Mouse (Mus musculus) kidney, adult 2 months (tissue): ENCODE measurements around the gene Fndc9. TPM values are rescaled to one million over a fixed set of nuclear protein-coding genes. Genes with fewer than 3 reads are reported as not detected.

Experiments used
- DNase-seq: peaks from one replicate; pipeline ENCODE4 v3.0.0; 2021
- H3K27ac ChIP-seq: fragments of 200-500 bp; 2 replicates; pipeline ENCODE4 v1.5.1; 2012; ENCODE audit warnings: low read depth, low read length, control low read depth, inconsistent platforms; ENCODE audit not compliant: insufficient read depth
- H3K27me3 ChIP-seq: fragments of 200-500 bp; replicated peaks from 2 replicates; pipeline ENCODE4 v1.6.1; 2012; ENCODE audit warnings: mild to moderate bottlenecking, moderate library complexity, low read length, inconsistent platforms; ENCODE audit not compliant: control insufficient read depth, insufficient read depth
- H3K36me3 ChIP-seq: fragments of 200-500 bp; 2 replicates; pipeline ENCODE4 v1.6.1; 2012; ENCODE audit warnings: mild to moderate bottlenecking, moderate library complexity, low read length, inconsistent platforms; ENCODE audit not compliant: control insufficient read depth, insufficient read depth
- H3K4me1 ChIP-seq: fragments of 200-500 bp; 2 replicates; pipeline ENCODE4 v1.6.1; 2011; ENCODE audit warnings: low read length; ENCODE audit not compliant: control insufficient read depth, insufficient read depth
- H3K4me3 ChIP-seq: fragments of 200-500 bp; 2 replicates; pipeline ENCODE4 v1.5.1; 2011; ENCODE audit warnings: mild to moderate bottlenecking, low read depth, low read length, control low read depth; ENCODE audit not compliant: insufficient read depth
- CTCF ChIP-seq: fragments of 200-500 bp; conservative IDR thresholded peaks from 2 replicates; pipeline ENCODE4 v1.5.1; 2011; ENCODE audit warnings: low read depth, mild to moderate bottlenecking, control low read depth, low read length, moderate library complexity, mixed read lengths; ENCODE audit not compliant: insufficient read depth, insufficient read length
- POLR2A ChIP-seq: fragments of 200-500 bp; IDR thresholded peaks from one replicate; pipeline ENCODE4 v1.6.1; 2011; ENCODE audit warnings: low read depth, low read length, control low read depth
- WGBS: fragments of 180-500 bp; shearing (Covaris S2); methylation state at CpG from one replicate; pipeline ENCODE4 v1.1.7; 2018; 5-methylcytosine and 5-hydroxymethylcytosine counted together
- polyA plus RNA-seq: library from polyadenylated mRNA; depleted of rRNA; stranded (reverse); fragments of >200 nt; gene quantifications from 2 replicates; pipeline ENCODE4 v1.2.3, GENCODE M21; 2012

The Fndc9 gene
- polyA plus RNA-seq, 1 experiment = not detected

- Histone ChIP-seq H3K27me3 (no peaks in the 10 kb centered on the region), H3K4me1 (no peaks in the 10 kb centered on the region), H3K4me3 (no peak overlapping the region), H3K27ac (no peak overlapping the region), H3K36me3 (no peaks in the 10 kb centered on the region; the same call in 1 of the 2 replicates)
- TF ChIP-seq POLR2A = no peak
- TF ChIP-seq CTCF = no peak
- 61% methylated on average over 7 of the region's 7 CpGs for WGBS
- DNase-seq = no peak
Measured at GRCm38 (mm10) chr11:46246393-46246792, 11.1 kb downstream of the Fndc9 start.

- Histone ChIP-seq H3K4me3 (no peak overlapping the region), H3K36me3 (no peaks in the 10 kb centered on the region; the same call in 1 of the 2 replicates), H3K27ac (no peak overlapping the region), H3K4me1 (no peaks in the 10 kb centered on the region), H3K27me3 (no peaks in the 10 kb centered on the region)
- DNase-seq = no peak
- TF ChIP-seq POLR2A = no peak
- TF ChIP-seq CTCF = no peak
- WGBS = 82% methylated on average over 3 of the region's 3 CpGs
Measured at GRCm38 (mm10) chr11:46248352-46248751, 13.0 kb downstream of the Fndc9 start.

- Histone ChIP-seq H3K36me3 (no peaks in the 10 kb centered on the region), H3K27me3 (no peaks in the 10 kb centered on the region), H3K4me3 (no peak overlapping the region), H3K27ac (no peak overlapping the region), H3K4me1 (no peaks in the 10 kb centered on the region)
- TF ChIP-seq POLR2A (no peak), CTCF (peak; percentile 91)
- WGBS = 26% methylated on average over 7 of the region's 7 CpGs
- DNase-seq = peak; percentile 74
Measured at GRCm38 (mm10) chr11:46251994-46252393, 16.7 kb downstream of the Fndc9 start.

- Histone ChIP-seq H3K27ac (no peak overlapping the region), H3K36me3 (no peaks in the 10 kb centered on the region), H3K27me3 (no peaks in the 10 kb centered on the region), H3K4me1 (no peaks in the 10 kb centered on the region), H3K4me3 (no peak overlapping the region)
- DNase-seq = no peak
- TF ChIP-seq CTCF (no peak), POLR2A (no peak)
- WGBS = 94% methylated on average over 2 of the region's 2 CpGs
Measured at GRCm38 (mm10) chr11:46255291-46255690, 20.0 kb downstream of the Fndc9 start.

- Histone ChIP-seq H3K36me3 (no peaks in the 10 kb centered on the region; the same call in 1 of the 2 replicates), H3K4me3 (no peak overlapping the region), H3K4me1 (no peaks in the 10 kb centered on the region), H3K27me3 (no peaks in the 10 kb centered on the region), H3K27ac (no peak overlapping the region)
- no peak for DNase-seq
- 64% methylated on average over 4 of the region's 4 CpGs for WGBS
- TF ChIP-seq CTCF (peak; percentile 50; the same call in 1 of the 2 replicates), POLR2A (no peak)
Measured at GRCm38 (mm10) chr11:46258207-46258606, 22.9 kb downstream of the Fndc9 start.

- 88% methylated on average over 8 of the region's 8 CpGs for WGBS
- no peak for DNase-seq
- H3K36me3 ChIP-seq = no peaks in the 10 kb centered on the region; the same call in 1 of the 2 replicates
- no peak overlapping the region for H3K27ac ChIP-seq
- TF ChIP-seq CTCF (no peak), POLR2A (no peak)
- H3K4me1 ChIP-seq = no peaks in the 10 kb centered on the region
- no peaks in the 10 kb centered on the region for H3K27me3 ChIP-seq
- H3K4me3 ChIP-seq = no peak overlapping the region
Measured at GRCm38 (mm10) chr11:46258749-46259148, 23.4 kb downstream of the Fndc9 start.

- H3K4me1 ChIP-seq = no peaks in the 10 kb centered on the region
- WGBS = 52% methylated on average over 3 of the region's 3 CpGs
- no peak overlapping the region for H3K27ac ChIP-seq
- no peak for TF ChIP-seq CTCF
- no peak for TF ChIP-seq POLR2A
- no peaks in the 10 kb centered on the region; the same call in 1 of the 2 replicates for H3K36me3 ChIP-seq
- H3K4me3 ChIP-seq = no peak overlapping the region
- no peaks in the 10 kb centered on the region for H3K27me3 ChIP-seq
- no peak for DNase-seq
Measured at GRCm38 (mm10) chr11:46262854-46263253, 27.5 kb downstream of the Fndc9 start.
